Mouse (Mus musculus): ENCODE results near the gene Arfgap2. TPM values are rescaled to one million over a fixed set of nuclear protein-coding genes. Genes with fewer than 3 reads are reported as not detected.
A peak's percentile ranks its signal among the peaks of the same experiment; 100 is the strongest.
"Not testable (repeated sequence)": the region's sequence is repeated elsewhere in the genome, so short reads cannot be mapped to it uniquely, and the experiment has no call there.

The Arfgap2 gene
- 59.6 and 64.0 TPM in 2 replicates for polyA plus RNA-seq (2014; fragmentation: Nextera tagmentation; extraction: Ambion mirVana)

DNA sequence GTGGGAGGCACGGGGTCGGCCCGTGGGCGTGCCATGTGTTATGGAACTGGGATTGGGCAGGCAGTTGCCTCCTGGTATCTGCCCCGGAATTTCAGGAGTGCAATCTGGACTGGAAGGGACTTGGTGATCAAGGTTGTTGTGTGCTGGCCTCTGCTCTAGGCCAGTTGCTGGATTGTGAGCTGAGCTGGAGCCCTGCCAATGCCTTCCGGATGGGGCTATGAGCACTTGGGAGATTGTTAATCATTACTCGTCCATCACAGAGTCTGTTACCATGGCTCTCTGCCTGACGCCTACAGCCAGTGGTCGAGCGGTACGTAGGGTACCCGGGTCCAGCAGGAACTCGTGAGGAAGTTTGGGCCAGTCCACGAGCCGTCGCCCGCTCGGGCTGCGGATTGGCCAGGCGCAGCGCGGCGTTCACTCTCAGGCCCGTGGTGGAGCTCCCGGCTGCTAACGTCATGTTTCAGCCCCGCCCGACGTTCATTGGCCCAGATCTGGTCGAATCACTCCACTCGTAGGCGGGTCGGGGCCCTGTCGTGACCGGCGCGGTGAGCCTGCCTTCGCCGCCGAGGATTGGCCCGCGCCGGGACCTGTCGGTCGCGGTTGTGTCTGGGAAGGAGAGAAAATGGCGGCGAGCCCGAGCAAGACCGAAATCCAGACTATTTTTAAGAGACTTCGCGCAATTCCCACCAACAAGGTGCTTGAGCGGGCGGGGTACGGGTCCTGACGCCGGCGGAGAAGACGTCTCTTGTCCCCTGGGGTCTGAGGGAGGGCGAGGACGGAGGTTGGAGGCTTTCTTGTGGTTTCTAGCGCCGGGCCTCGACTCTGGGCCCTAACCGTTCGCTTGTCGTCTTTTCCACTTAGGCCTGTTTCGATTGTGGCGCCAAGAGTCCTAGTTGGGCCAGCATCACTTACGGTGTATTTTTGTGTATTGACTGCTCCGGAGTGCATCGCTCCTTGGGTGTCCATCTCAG, at the start of gene Arfgap2:
Arfgap2 (plus strand) TSS at position 264 of the 971 bp plus-strand sequence.
- peak; percentile 96 for DNase-seq (ENCODE audit: low spot score)
- peak; percentile 99 for ATAC-seq (ENCODE audit: low FRiP score)
- Histone ChIP-seq H3K9me3 (ENCODE audit: control insufficient read depth, low read length) (no peaks in the 10 kb centered on the region), H3K27me3 (ENCODE audit: control insufficient read depth, insufficient read depth, low read length) (no peaks in the 10 kb centered on the region), H3K4me2 (replicated peaks) (peak within 1 kb of the TSS; percentile 82), H3K4me3 (replicated peaks; ENCODE audit: low read length) (peak within 1 kb of the TSS; percentile 81), H3K4me1 (replicated peaks; ENCODE audit: control insufficient read depth, insufficient read depth, low read length) (peaks cover 16% of the 10 kb centered on the region), H3K27ac (peak within 1 kb of the TSS; percentile 94), H3K9ac (peak within 1 kb of the TSS; percentile 84), H3K36me3 (replicated peaks; ENCODE audit: control insufficient read depth, insufficient read depth) (peaks cover 34% of the 10 kb centered on the region)
- 1% methylated on average over 72 of the region's 72 CpGs for WGBS

DNA sequence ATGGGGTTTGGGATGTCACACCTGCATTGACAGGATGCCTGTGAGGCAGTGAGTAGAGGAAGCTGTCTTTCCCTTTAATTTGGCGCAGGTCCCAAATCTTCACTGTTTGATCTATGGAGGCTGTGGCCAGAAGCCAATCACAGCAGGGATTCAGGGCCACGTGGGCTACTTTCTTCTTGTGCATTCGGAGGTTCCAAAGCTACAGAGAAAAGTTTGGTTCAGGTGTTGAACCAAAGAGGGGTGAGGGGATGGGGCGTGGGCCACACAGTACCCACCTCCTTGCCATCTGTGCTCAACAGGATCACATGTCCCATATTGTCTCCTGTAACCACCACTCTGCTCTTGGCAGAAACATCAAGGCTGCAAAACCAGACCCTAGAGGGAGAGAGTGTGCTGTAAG, 47.7 kb upstream of the Arfgap2 start:
- DNase-seq (ENCODE audit: low spot score) (peak; percentile 30), ATAC-seq (ENCODE audit: low FRiP score) (no peak; the same call in 1 of the 2 replicates)
- 0 out of 2 replicates have a peak, but pooled peaks cover 3% of the 10 kb centered on the region for H3K4me1 ChIP-seq (replicated peaks; ENCODE audit: control insufficient read depth, insufficient read depth, low read length)
- no peaks in the 10 kb centered on the region for H3K9me3 ChIP-seq (ENCODE audit: control insufficient read depth, low read length)
- H3K27ac ChIP-seq, result no peak overlapping the region
- no peaks in the 10 kb centered on the region for H3K27me3 ChIP-seq (ENCODE audit: control insufficient read depth, insufficient read depth, low read length)
- 62% methylated on average over 4 of the region's 4 CpGs for WGBS
- H3K4me3 ChIP-seq (replicated peaks; ENCODE audit: low read length), result no peak overlapping the region
- H3K36me3 ChIP-seq (replicated peaks; ENCODE audit: control insufficient read depth, insufficient read depth), result peaks cover 61% of the 10 kb centered on the region
- H3K9ac ChIP-seq, result no peak overlapping the region
- H3K4me2 ChIP-seq (replicated peaks), result no peak overlapping the region

DNA sequence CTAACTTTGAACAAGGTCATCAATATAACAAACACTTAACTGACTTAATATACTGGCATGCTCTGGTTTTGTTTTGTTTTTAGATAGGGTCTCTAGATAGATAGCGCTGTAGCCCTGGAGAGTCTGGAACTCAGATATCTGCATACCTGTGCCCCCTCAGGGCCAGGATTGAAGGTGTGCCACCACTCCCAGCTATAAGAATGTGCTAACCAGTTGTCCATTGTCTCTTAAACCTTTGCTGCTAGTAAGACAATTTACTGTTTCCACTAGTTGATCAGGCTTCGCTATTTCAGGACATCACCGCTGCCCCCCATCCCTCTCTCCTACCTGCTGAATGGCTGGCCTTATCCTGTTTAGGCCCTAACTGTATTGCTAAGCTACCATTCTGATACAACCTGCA, 44.3 kb upstream of the Arfgap2 start:
- Histone ChIP-seq H3K36me3 (replicated peaks; ENCODE audit: control insufficient read depth, insufficient read depth) (peaks cover 28% of the 10 kb centered on the region), H3K27ac (no peak overlapping the region), H3K4me2 (replicated peaks) (no peak overlapping the region), H3K27me3 (ENCODE audit: control insufficient read depth, insufficient read depth, low read length) (no peaks in the 10 kb centered on the region), H3K9me3 (ENCODE audit: control insufficient read depth, low read length) (no peaks in the 10 kb centered on the region), H3K9ac (no peak overlapping the region), H3K4me3 (replicated peaks; ENCODE audit: low read length) (no peak overlapping the region), H3K4me1 (replicated peaks; ENCODE audit: control insufficient read depth, insufficient read depth, low read length) (0 out of 2 replicates have a peak, but pooled peaks cover 3% of the 10 kb centered on the region)
- WGBS, result 94% methylated on average over 3 of the region's 3 CpGs
- DNase-seq (ENCODE audit: low spot score) (no peak), ATAC-seq (ENCODE audit: low FRiP score) (no peak)

DNA sequence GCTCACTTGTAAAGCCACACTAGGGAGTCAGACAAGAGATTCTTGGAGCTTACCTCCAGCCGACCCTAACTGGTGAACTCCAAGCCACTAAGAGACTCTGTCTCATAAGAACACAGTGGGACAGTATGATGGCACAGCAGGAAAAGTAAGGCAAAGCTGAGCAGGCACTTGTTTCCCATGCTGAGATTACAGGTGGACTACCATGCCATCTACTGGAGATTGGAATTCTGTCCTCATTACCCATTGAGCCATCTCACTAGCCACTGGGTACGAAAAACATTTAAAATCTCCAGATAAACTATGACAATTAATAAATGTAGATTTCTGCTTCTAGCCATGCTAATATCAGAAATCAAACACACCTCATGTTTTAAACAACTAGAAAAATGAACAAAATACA, 41.2 kb upstream of the Arfgap2 start:
- no peak overlapping the region for H3K9ac ChIP-seq
- WGBS, result 90% methylated on average over 2 of the region's 2 CpGs
- DNase-seq (ENCODE audit: low spot score) (no peak), ATAC-seq (ENCODE audit: low FRiP score) (no peak)
- H3K27ac ChIP-seq, result no peak overlapping the region
- no peak overlapping the region for H3K4me2 ChIP-seq (replicated peaks)
- H3K4me1 ChIP-seq (replicated peaks; ENCODE audit: control insufficient read depth, insufficient read depth, low read length), result no peaks in the 10 kb centered on the region
- H3K36me3 ChIP-seq (replicated peaks; ENCODE audit: control insufficient read depth, insufficient read depth), result 0 out of 2 replicates have a peak, but pooled peaks cover 2% of the 10 kb centered on the region
- H3K27me3 ChIP-seq (ENCODE audit: control insufficient read depth, insufficient read depth, low read length), result no peaks in the 10 kb centered on the region
- H3K4me3 ChIP-seq (replicated peaks; ENCODE audit: low read length), result no peak overlapping the region
- H3K9me3 ChIP-seq (ENCODE audit: control insufficient read depth, low read length), result no peaks in the 10 kb centered on the region

DNA sequence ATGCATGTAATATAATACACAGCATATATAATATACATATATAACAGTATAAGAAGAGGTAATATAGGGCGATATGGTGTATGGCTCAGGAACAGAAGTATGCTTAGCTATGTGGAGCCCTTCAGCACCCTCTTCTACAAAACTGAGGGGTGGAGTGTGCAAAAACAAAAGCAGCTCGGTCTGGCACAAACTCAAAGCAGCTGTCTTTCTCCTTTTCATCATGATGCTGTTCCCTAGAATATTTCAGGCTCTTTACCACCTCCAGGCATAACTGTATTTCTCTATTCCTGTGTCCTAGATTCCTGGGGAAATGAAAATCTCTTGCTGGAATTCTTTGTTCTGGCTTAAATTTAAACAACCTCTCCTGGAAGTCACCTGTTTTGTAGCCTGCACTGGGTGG, 35.0 kb upstream of the Arfgap2 start:
- Histone ChIP-seq H3K4me3 (replicated peaks; ENCODE audit: low read length) (no peak overlapping the region), H3K27me3 (ENCODE audit: control insufficient read depth, insufficient read depth, low read length) (no peaks in the 10 kb centered on the region), H3K36me3 (replicated peaks; ENCODE audit: control insufficient read depth, insufficient read depth) (peaks cover 10% of the 10 kb centered on the region; the same call in 1 of the 2 replicates), H3K9ac (no peak overlapping the region), H3K27ac (no peak overlapping the region), H3K9me3 (ENCODE audit: control insufficient read depth, low read length) (no peaks in the 10 kb centered on the region), H3K4me2 (replicated peaks) (no peak overlapping the region), H3K4me1 (replicated peaks; ENCODE audit: control insufficient read depth, insufficient read depth, low read length) (no peaks in the 10 kb centered on the region)
- ATAC-seq (ENCODE audit: low FRiP score), result no peak
- DNase-seq (ENCODE audit: low spot score), result no peak
- 87% methylated on average over 2 of the region's 2 CpGs for WGBS

DNA sequence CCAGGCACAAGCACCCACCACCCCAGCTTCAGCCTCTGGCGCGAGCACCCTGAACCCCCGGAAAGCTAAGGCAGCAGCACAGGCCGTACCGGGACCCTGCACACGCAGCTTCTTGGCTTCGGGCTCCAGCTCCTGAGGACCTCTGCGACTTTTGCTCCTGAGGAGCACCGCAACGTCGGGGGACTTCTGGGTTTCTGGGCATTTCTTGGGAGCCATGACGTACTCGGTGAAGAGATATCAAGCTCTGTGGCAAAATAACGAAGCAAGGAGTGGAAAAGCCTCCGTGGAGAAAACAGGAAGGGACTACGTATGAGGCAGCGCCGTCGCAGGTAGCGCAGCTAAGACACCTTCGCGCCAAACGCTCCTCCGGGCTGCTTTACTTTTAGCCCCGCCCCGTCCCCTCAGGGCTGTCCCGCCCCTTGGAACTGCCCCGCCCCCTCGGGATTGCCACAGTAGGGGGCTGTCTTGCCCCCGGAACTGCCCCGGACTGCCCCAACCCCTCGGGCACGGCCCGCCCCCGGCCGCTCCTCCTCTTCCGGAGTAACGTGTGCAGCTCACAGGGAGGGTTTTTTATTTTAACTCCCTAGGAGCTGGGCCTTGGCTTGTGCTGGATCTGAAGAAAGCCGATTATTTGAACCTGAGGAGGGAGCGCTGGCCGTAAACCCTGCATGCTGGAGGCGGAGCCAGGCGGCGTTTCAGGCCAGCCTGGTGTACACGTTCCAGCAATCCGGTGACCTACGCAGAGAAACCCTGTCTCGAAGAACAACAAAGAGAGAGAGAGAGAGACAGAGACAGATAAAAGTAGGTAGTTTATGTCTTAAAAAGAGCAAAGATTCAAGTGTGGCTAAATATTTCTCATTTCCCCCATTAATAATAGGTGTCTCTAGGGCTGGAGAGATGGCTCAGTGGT, 27.9 kb upstream of the Arfgap2 start, which contains the start of gene Ddb2:
Ddb2 (minus strand) TSS at position 382 of the 910 bp plus-strand sequence.
- peak within 1 kb of the TSS; percentile 66 for H3K9ac ChIP-seq
- H3K4me2 ChIP-seq (replicated peaks), result peak within 1 kb of the TSS; percentile 72
- under 1% methylated on average over 47 of the region's 48 CpGs for WGBS
- peak within 1 kb of the TSS; percentile 48 for H3K4me3 ChIP-seq (replicated peaks; ENCODE audit: low read length)
- no peaks in the 10 kb centered on the region for H3K27me3 ChIP-seq (ENCODE audit: control insufficient read depth, insufficient read depth, low read length)
- DNase-seq (ENCODE audit: low spot score) (peak; percentile 93), ATAC-seq (ENCODE audit: low FRiP score) (peak; percentile 98)
- H3K4me1 ChIP-seq (replicated peaks; ENCODE audit: control insufficient read depth, insufficient read depth, low read length), result no peaks in the 10 kb centered on the region
- H3K27ac ChIP-seq, result peak within 1 kb of the TSS; percentile 79
- peaks cover 10% of the 10 kb centered on the region; the same call in 1 of the 2 replicates for H3K36me3 ChIP-seq (replicated peaks; ENCODE audit: control insufficient read depth, insufficient read depth)
- no peaks in the 10 kb centered on the region for H3K9me3 ChIP-seq (ENCODE audit: control insufficient read depth, low read length)

DNA sequence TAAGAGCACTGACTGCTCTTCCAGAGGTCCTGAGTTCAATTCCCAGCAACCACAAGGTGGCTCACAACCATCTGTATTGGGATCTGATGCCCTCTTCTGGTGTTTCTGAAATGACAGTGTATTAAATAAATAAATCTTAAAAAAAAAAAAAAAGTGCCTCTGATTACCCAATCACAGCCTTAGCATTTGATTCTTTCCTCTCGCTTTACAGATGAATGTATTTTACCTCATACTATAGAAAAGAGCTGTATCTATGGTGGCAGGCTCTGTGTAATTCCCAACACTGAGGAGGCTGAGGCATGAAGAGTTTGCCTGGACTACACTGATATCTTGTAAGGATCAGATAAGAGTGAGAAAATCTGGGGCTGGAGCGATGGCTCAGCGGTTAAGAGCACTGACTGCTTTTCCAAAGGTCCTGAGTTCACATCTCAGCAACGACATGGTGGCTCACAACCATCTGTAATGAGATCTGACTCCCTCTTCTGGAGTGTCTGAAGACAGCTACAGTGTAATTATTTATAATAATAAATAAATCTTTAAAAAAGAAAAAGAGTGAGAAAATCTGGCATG, 27.2 kb upstream of the Arfgap2 start:
- H3K4me2 ChIP-seq (replicated peaks), result peak overlapping the region; percentile 72
- ATAC-seq (ENCODE audit: low FRiP score), result peak; percentile 55
- peak; percentile 42 for DNase-seq (ENCODE audit: low spot score)
- H3K4me3 ChIP-seq (replicated peaks; ENCODE audit: low read length), result peak overlapping the region; percentile 48
- 21% methylated on average over 4 of the region's 4 CpGs for WGBS
- H3K9ac ChIP-seq, result peak overlapping the region; percentile 66
- H3K27me3 ChIP-seq (ENCODE audit: control insufficient read depth, insufficient read depth, low read length); H3K9me3 ChIP-seq (ENCODE audit: control insufficient read depth, low read length); H3K4me1 ChIP-seq (replicated peaks; ENCODE audit: control insufficient read depth, insufficient read depth, low read length); H3K36me3 ChIP-seq (replicated peaks; ENCODE audit: control insufficient read depth, insufficient read depth): not testable (repeated sequence)
- peak overlapping the region; percentile 79 for H3K27ac ChIP-seq

DNA sequence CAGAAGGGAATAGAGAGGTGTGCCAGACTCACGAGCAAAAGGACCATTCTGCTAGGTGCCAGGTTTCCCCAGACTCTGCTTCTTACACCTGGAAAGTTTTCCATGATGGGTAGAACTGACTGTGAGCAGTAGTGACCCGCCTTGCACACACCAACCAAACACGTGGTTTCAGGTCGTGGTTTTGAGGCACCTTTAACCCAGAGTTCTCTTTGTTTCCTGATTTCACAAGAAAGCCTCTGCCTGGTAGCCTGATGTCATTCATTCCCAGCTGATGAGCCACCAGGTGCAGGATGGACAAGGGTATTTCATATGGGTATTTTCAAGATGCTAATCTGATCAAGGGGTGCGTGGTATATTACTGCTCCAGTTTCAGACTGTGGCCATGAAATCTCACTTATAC, 22.2 kb upstream of the Arfgap2 start:
- Histone ChIP-seq H3K27ac (no peak overlapping the region), H3K36me3 (replicated peaks; ENCODE audit: control insufficient read depth, insufficient read depth) (no peaks in the 10 kb centered on the region), H3K27me3 (ENCODE audit: control insufficient read depth, insufficient read depth, low read length) (no peaks in the 10 kb centered on the region), H3K4me1 (replicated peaks; ENCODE audit: control insufficient read depth, insufficient read depth, low read length) (no peaks in the 10 kb centered on the region), H3K4me3 (replicated peaks; ENCODE audit: low read length) (no peak overlapping the region), H3K9me3 (ENCODE audit: control insufficient read depth, low read length) (no peaks in the 10 kb centered on the region), H3K9ac (no peak overlapping the region), H3K4me2 (replicated peaks) (no peak overlapping the region)
- 73% methylated on average over 5 of the region's 5 CpGs for WGBS
- no peak for ATAC-seq (ENCODE audit: low FRiP score)
- no peak for DNase-seq (ENCODE audit: low spot score)
